Mouse (Mus musculus) stomach, postnatal 0 days (tissue): ENCODE results near the gene Ube2q1.

Experiments used
- CTCF ChIP-seq: IDR thresholded peaks from 2 replicates; pipeline ENCODE4 v1.5.1; 2016; ENCODE audit warnings: antibody characterized with exemption, low read depth, mild to moderate bottlenecking, moderate library complexity
- EP300 ChIP-seq: optimal IDR thresholded peaks from 2 replicates; pipeline ENCODE3; 2016; ENCODE audit warnings: antibody characterized with exemption

GRCm38 (mm10) chr3:89818605-89819004 is 45.2 kb downstream of the Ube2q1 start:
- no peak for TF ChIP-seq EP300
- no peak for TF ChIP-seq CTCF
